11 mouse cellular contexts compared by ENCODE assay signal in the genomic region with DNA sequence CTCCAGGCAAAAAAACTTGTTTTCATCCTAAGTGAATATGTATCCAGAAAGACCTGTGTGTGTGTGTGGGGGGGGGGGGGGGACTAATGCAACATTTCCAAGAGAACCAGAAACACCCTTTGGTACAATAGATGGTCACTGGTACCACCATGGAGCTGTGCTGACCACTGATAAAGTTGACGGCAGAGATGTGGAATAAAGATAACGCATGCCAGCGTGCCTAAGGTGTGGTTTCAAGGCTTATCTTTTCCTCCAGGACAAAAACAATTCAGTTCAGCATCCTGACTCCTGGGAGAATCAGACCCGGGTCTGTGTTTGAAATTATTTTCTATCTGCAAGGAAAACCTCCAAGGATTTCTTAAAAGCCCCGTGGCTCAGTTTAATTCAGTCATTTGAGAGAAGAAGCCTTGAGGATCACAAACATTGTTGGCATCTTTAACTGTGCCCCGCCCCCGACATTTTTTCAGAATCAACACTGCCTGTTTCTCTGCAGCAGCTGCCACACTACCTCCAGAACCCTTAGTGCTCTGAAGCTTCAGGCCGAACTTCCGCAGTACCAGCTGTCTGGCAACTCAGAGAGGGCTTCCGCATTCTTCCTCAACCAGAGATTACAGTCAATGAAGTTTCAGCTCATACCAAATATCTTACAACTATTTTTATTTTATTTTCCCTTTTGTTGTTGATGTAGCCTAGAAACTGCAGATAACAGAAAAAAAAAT.
A peak's percentile ranks its signal among the peaks of the same experiment; 100 is the strongest.
DNase-seq lines count a peak whose midpoint lies in the region; ATAC-seq lines count a peak whose summit lies in the region.
"Had no signal": no experiment of that assay in that cellular context is flagged by ENCODE, and none has a peak within 500 bp of the region (broad histone marks: within the 10 kb centered on the region; RNA-seq: fewer than 3 reads in every experiment).

No protein-coding gene starts in this region.

- intact Hi-C loops in gastrocnemius, postnatal 36 days (cut with DNase I), result no loop called here

- H3K27ac ChIP-seq in midbrain, embryonic 14.5 days (replicated peaks; ENCODE audit: low read depth, low read length), result no peak overlapping the region
- H3K27ac ChIP-seq in midbrain, embryonic 10.5 days (replicated peaks), result no peak overlapping the region
- H3K27ac ChIP-seq: heart, adult 2 months; neural tube, embryonic 12.5 days had no signal

- no peak for ATAC-seq in midbrain, embryonic 14.5 days (ENCODE audit: low FRiP score, low TSS enrichment)

- no peak overlapping the region for H3K4me3 ChIP-seq in midbrain, embryonic 14.5 days (replicated peaks; ENCODE audit: low read depth, low read length)
- H3K4me3 ChIP-seq in midbrain, embryonic 10.5 days, result no peak overlapping the region
- H3K4me3 ChIP-seq: heart, adult 2 months; neural tube, embryonic 12.5 days had no signal

- peak; percentile 4 for DNase-seq in gastrocnemius, postnatal 10 days
- DNase-seq in gastrocnemius, postnatal 36 days, result no peak
- DNase-seq in midbrain, embryonic 14.5 days, result peak; percentile 6
- DNase-seq in midbrain, embryonic 10.5 days (ENCODE audit: low spot score), result no peak
- DNase-seq in c-Kit-positive CD71-negative TER-119-negative erythroid progenitor cells, embryonic 14.5 days (ENCODE audit: low read depth), result peak; percentile 2
- peak; percentile 2 for DNase-seq in lung, postnatal 25 days (ENCODE audit: low spot score)
- DNase-seq in cerebellum, adult 18-20 months, result no peak
- DNase-seq in cerebellum, adult 9-10 months, result no peak
- DNase-seq: kidney, adult 2 months had no signal

- H3K36me3 ChIP-seq in midbrain, embryonic 14.5 days (ENCODE audit: control insufficient read depth, insufficient read depth, low read length), result no peaks in the 10 kb centered on the region
- no peaks in the 10 kb centered on the region for H3K36me3 ChIP-seq in midbrain, embryonic 10.5 days
- H3K36me3 ChIP-seq: neural tube, embryonic 12.5 days had no signal

- H3K27me3 ChIP-seq in midbrain, embryonic 14.5 days (ENCODE audit: control insufficient read depth, insufficient read depth, low read length), result no peaks in the 10 kb centered on the region
- no peaks in the 10 kb centered on the region for H3K27me3 ChIP-seq in midbrain, embryonic 10.5 days (ENCODE audit: low read depth, poor library complexity, severe bottlenecking)
- H3K27me3 ChIP-seq: neural tube, embryonic 12.5 days had no signal

- 79% methylated on average over 10 of the region's 10 CpGs for WGBS in midbrain, embryonic 14.5 days
- WGBS in midbrain, embryonic 10.5 days, result 84% methylated on average over 10 of the region's 10 CpGs

- H3K9ac ChIP-seq in midbrain, embryonic 14.5 days (replicated peaks; ENCODE audit: low read length), result no peak overlapping the region
- H3K9ac ChIP-seq: neural tube, embryonic 12.5 days had no signal

- H3K4me1 ChIP-seq in midbrain, embryonic 14.5 days (ENCODE audit: control insufficient read depth, insufficient read depth, low read length), result no peaks in the 10 kb centered on the region
- no peaks in the 10 kb centered on the region for H3K4me1 ChIP-seq in midbrain, embryonic 10.5 days
- H3K4me1 ChIP-seq: neural tube, embryonic 12.5 days had no signal

- no peaks in the 10 kb centered on the region for H3K9me3 ChIP-seq in midbrain, embryonic 14.5 days (ENCODE audit: control insufficient read depth, low read length)
- no peaks in the 10 kb centered on the region for H3K9me3 ChIP-seq in midbrain, embryonic 10.5 days (replicated peaks)
- H3K9me3 ChIP-seq: neural tube, embryonic 12.5 days had no signal

- no peak overlapping the region for H3K4me2 ChIP-seq in midbrain, embryonic 14.5 days (ENCODE audit: low read length)
- H3K4me2 ChIP-seq: neural tube, embryonic 12.5 days had no signal

Comparison
In these comparisons a context has a peak if more than half of its experiments do, and no peak if none do; other contexts are left out.
1. DNase-seq: peak in gastrocnemius, postnatal 10 days (single experiment), midbrain, embryonic 14.5 days (single experiment), c-Kit-positive CD71-negative TER-119-negative erythroid progenitor cells, embryonic 14.5 days (single experiment) and lung, postnatal 25 days (single experiment); none in gastrocnemius, postnatal 36 days (0 of 2), midbrain, embryonic 10.5 days (single experiment), cerebellum, adult 18-20 months (0 of 2) and cerebellum, adult 9-10 months (single experiment).